Mouse (Mus musculus) embryonic fibroblast, embryonic 13.5 days (primary cell): ENCODE results near the gene D630003M21Rik.
A peak's percentile ranks its signal among the peaks of the same experiment; 100 is the strongest.

ENCODE experiments used
- CTCF ChIP-seq: IDR thresholded peaks from 2 replicates; pipeline ENCODE4 v1.5.1; 2011; ENCODE audit warnings: mild to moderate bottlenecking, control low read depth, low read length, moderate library complexity, borderline replicate concordance; ENCODE audit not compliant: insufficient read depth
- POLR2A ChIP-seq: IDR thresholded peaks from 2 replicates; pipeline ENCODE4 v1.6.1; 2011; ENCODE audit warnings: low read depth, mild to moderate bottlenecking, control low read depth, low read length, moderate library complexity

DNA sequence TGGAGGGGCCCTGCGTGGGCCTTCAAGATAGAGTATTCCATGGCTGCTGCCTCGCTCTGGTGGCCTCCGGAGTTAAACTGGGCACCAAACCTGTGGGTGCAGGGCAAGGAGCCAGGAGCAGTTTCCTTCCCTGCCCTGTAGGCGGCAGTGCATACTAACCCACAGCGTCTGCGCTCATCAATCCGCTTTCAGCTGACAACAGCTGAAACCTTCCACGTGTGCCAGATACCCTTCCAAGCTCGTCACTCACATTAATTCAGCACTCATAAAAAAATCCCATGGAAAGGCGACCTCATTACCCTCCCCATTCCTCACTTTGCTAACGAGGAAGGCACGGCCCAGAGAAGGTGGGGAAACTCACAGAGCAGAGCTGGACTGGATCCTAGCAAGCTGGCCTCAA, 21.2 kb downstream of the D630003M21Rik start:
- peak; percentile 99 for TF ChIP-seq CTCF
- no peak for TF ChIP-seq POLR2A
